Mouse (Mus musculus) lung, postnatal 10 days (tissue): ENCODE results near the gene 3110009E18Rik.
A peak's percentile ranks its signal among the peaks of the same experiment; 100 is the strongest.

Source experiments
- DNase-seq: peaks from one replicate; pipeline ENCODE4 v3.0.0; 2021

Gene 3110009E18Rik

DNA sequence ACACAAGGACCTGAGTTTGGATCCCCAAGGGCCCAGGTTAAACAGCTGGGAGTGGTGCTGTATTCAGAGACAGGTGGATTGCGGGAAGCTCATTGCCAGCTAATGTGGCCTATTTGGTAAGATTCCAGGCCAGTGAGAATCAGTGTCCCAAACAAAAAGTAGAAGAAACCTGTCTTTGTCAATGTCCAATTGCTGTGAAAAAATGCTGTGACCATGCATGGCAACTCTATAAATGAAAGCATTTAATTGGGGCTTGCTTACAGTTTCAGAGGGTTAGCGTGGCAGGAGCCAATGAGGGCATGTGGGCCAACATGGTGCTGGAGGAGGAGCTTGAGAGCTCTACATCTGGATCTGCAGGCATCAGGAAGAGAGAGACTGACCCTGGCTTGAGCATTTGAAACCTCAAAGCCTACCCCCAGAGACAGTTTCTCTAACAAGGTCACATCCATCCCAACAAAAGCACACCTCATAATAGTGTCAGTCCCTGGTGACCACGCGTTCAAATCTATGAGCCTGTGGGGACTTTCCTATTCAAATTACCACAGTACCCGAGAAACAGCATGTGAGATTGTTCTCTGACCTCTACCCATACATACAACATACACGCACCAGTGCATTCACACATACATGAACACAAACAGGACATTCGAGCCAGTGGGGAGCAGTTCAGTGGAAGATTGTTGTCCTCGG lies 24.7 kb downstream of the 3110009E18Rik start:
- DNase-seq = no peak

DNA sequence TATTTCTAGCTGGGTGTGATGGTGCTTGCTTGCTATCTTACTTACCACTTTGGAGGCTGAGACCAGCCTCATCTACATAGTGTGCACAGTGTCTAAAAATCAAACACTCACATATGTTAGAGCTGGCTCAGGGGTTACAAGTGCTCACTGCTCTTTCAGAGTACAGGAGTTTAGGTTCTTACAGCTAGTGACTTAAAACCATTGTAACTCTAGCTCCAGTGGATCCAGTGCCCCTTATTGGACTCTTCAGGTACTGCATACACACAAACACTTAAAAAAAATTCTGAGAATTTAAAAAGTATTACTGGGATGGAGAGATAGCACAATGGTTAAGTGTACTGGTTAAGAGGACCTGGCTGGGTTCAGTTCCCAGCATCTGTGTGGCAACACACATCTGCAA lies 26.0 kb downstream of the 3110009E18Rik start:
- peak; percentile 14 for DNase-seq

GRCm38 (mm10) chr1:120154232-120154631 lies 33.2 kb downstream of the 3110009E18Rik start:
- peak; percentile 59 for DNase-seq

DNA sequence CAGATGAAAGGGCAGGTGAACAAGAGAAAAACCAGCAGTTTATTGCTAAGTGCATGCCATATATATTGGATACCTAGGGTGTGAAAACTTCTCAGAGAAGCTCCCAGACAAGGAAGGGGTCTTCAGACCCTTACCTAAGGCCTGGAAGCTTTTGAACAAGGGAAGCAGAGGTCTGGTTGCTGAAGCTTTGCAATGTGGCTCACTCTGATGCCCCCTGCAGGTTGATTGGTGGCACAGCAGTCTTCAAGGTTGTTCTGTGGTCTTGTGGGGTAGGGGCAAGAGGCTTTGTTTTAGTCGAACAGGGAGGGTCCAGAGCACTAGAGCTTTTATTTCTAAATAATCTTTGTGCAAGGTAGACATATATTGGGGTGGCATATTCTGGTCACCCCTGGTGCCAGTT lies 34.3 kb downstream of the 3110009E18Rik start:
- peak; percentile 29 for DNase-seq

DNA sequence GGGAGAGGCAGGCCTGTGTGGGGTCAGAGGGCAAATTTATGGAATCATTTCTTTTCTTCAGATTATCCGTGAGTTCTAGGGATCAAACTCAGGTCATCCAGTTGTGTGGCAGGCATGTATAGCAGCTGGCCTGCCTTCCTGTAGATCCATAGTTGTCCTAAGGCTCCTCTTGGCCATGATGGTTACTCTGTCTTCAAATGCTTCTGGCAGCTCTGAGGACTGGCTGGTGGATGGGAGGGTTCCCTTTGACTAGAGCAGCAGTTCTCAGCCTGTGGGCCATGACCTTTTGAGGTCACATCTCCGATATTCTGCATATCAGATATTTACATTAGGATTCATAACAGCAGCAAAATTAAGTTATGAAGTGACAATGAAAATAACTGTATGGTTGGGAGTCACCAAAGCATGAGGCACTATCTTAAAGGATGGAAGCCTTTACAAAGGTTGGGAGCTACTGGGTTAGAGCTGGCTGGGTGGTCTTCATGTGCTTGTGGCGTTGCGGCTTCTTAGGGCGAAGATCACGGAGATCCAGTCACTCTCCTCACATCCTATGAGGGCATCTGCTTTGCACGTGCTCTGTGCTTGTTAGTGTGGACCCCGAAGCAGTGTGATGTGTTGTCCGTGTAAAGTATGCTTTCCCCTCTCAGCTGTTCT lies 37.6 kb downstream of the 3110009E18Rik start:
- no peak for DNase-seq

DNA sequence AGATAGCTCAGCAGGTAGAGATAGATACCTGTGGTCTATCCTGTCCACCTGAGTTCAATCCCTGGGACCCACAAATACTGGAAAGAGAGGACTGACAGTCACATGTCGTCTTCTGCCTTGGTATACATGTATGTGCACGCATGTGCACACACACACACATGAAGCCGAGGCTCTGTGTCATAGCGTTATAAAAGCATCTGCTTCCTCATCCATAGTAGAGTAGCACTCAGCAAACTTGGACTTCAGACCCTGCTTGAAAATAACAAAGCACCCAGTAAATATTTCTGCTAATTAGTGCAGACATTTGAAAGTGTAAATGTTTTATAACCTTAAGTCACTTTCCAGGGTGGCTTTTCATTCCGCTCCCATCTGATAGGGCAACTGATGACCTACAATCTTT lies 40.5 kb downstream of the 3110009E18Rik start:
- no peak for DNase-seq

- no peak for DNase-seq
These were observed 41.6 kb downstream of the 3110009E18Rik start for GRCm38 (mm10) chr1:120162616-120163015.

DNA sequence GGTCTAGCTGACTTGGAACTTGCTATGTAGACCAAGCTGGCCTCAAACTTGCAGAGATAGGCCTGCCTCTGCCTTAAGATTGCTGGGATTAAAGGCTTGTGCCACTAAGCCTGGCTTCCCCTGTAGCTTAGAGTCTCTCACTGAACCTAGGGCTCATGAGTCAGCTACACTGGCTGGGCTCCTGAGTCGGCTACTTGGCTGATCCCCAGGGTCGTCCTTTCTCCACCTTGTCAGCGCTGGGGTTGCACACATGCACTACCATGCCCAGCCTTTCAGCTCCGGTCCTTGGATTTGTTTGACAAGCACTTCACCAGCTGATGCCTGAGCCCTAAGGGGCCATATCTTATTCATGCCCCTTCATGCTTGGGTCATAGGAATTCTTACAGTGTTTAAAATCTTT lies 47.0 kb downstream of the 3110009E18Rik start:
- DNase-seq = no peak

GRCm38 (mm10) chr1:120168674-120169073 lies 47.7 kb downstream of the 3110009E18Rik start:
- no peak for DNase-seq

DNA sequence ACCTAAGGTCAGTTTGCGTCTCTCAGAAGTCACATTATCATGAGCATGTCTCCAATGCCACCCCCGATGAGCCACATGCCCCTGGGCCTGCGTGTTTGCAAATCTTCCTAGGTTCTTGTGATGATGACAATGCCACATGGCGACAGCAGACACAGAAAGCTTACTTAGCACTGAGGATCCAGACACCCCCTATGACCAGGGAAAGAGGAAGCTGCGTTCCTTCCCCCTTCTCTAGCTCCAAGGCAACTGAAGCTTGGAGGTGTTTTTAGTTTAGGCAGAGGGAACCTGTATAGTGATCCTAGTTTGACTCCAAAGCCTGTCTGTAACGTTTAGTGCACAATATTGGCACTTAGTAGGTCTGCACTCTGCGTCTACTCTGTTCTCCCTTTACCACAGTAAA lies 49.3 kb downstream of the 3110009E18Rik start:
- no peak for DNase-seq

GRCm38 (mm10) chr1:120171819-120172521 lies 51.0 kb downstream of the 3110009E18Rik start:
- DNase-seq = peak; percentile 24

- no peak for DNase-seq
These were observed 54.0 kb downstream of the 3110009E18Rik start for GRCm38 (mm10) chr1:120174991-120175390.

DNA sequence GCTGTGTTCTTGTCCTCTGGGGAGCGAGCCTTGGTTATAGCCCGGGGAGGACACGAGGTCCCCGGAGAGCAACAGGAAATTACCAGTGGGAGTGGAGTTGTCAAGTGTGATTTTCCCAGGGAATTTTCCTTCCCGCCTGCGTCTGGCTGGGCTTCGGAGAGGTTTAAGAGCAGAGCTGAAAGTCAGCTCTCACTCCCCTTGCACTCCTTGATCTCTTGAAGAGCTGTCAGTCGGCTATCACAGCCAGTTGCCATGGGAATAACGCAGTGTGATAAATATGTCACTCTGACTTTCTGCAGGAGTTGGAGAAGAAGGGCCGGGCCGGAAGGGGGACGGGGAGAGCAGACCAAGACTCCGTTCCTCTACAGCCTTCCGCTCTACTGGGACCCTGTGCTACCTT lies 55.3 kb downstream of the 3110009E18Rik start:
- DNase-seq = peak; percentile 60

DNA sequence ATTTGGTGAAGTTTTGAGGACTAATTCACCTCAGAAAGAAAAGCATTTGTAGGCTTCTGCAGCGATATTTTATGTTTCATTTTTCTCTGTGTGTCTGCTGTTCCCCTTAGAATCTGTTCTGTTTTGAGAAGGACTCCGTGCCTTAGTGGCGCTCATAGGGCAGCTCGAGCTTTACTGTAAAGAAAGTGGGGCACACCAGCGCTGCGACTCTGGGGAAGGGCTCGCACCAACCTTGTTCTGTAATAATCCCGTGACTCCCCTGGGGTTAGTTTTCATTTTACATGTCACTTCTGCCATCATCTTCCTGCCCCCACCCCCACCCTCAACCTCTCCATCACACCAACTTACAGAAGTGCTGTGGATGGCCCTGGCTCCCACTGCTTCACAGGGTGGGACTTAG lies 56.2 kb downstream of the 3110009E18Rik start:
- DNase-seq = no peak

DNA sequence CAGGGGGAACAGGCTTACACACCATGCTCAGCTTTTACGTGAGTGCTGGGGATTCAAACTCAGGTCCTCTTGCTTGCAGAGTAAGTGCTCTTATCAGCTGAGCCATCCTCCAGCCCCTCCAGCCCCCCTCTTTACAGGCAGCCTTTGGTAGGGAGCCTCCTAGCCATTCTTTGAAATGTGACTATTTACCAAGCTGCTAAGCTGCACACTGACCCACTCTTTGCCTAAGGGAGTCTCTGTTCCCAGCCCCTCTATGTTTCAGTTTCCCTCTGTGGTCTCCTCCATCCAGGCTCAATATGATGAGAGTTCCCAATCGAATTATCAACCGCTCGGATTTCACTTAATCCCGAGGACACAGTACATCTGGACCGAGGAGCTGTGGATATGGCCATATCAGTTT lies 65.2 kb downstream of the 3110009E18Rik start:
- no peak for DNase-seq

GRCm38 (mm10) chr1:120186655-120187054 lies 65.7 kb downstream of the 3110009E18Rik start:
- no peak for DNase-seq

DNA sequence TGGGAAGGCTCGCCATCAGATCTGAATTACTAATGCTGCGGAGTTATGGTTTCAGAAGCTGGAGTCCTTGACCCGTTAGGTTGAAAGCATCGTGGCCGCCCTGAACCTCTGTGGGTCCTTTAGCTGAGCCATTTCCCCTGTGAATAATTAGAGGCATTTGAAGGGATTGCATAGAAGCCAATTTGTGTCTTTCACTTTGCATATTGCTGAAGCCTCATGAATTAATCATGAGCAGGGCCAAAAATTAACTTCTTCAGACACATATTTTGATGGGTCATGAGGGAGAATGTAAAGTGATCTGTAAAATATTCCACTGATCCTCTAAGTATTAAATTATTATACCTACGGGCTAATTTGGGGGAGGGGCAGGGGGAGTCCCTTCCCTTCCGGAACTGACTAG lies 66.1 kb downstream of the 3110009E18Rik start:
- no peak for DNase-seq

- DNase-seq = no peak
These were observed 68.2 kb downstream of the 3110009E18Rik start for GRCm38 (mm10) chr1:120189206-120189605.

DNA sequence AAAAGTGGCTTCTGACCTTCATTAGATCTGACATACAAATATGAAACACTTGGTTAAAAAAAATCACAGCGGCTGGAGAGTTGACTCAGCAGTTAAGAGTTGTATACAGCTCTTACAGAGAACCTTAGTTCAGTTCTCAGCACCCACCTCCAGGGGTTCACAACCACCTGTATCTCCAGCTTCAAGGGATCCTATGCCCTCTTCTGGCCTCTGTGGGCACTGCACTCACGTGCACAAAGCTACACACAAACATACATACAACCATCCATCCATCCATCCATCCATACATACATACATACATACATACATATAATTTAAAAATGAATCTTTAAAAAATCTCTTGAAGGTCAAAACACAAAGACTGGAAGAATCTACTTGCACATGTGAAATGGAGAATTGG lies 69.3 kb downstream of the 3110009E18Rik start:
- no peak for DNase-seq

DNA sequence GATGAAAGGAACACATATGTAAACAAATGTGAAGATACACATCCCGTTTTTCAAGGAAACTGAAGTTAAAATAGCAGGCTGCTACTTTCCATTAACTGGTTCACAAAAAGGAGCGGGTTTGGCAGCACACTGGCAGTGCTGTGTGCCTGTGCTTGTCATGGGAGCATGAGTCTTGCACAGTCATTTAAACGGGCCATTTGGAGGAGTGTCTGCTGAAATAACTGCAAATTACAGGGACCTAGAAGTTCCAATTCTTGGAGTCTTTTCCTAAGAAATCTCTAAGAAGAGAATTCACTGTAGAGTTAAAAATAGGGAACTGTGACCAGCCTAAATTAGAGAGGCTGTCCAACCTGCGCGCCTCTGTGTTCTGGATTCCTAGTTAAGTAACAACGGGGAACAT lies 70.0 kb downstream of the 3110009E18Rik start:
- DNase-seq = no peak

DNA sequence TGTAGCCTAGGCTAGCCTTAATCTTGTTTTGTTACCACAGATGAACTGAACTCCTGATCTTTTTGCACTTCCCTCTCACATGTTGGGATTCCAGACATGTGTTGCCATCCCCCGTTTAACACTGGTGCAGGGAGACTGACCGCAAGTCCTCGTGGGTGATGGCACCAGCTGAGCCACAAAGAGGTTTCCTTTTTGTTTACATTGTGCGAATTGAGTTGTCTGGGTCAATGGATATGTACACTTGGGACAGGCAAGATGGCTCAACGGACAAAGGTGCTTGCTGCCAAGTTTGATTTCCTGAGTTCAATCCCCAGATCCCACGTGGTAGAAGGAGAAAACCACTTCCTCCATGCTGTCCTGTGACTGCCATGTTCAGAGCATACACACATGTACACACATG lies 71.3 kb downstream of the 3110009E18Rik start:
- no peak for DNase-seq

DNA sequence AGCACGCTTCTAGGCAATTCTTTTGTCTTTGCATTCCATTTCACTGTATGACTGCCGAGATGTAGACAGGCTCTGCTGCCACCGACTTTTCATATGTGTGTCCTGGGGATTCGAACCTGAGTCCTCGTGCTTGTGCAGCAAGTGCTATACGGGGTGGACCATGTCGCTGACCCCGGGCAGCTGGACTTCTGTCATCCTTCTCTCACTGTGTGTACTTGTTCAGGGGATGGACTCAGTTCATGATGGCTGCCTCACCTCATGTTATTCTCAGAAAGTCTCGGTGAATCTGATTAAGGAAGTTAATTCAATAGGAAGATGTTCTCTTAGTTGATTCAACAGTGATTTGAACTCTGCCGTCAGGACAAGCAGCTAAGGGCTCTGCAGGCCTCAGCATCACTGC lies 72.6 kb downstream of the 3110009E18Rik start:
- DNase-seq = no peak

DNA sequence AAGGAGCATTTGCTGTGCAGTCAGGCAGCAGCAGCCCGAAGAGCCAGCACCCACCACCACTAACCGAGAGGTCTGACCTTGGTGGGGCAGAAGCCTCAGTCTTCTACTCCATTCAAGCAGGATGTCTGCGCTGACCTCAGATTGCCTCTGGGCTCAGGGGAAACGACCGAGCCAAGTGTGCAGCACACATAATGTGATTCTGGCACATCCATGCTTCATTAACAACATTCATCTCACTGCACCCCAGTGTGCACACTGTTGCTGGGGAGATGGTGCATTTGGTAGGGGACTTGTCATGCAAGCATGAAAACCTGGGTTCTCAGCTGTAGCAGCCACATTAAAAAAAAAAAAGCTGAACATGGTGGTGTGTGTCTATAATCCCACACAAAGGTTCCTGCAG lies 75.0 kb downstream of the 3110009E18Rik start:
- DNase-seq = no peak

DNA sequence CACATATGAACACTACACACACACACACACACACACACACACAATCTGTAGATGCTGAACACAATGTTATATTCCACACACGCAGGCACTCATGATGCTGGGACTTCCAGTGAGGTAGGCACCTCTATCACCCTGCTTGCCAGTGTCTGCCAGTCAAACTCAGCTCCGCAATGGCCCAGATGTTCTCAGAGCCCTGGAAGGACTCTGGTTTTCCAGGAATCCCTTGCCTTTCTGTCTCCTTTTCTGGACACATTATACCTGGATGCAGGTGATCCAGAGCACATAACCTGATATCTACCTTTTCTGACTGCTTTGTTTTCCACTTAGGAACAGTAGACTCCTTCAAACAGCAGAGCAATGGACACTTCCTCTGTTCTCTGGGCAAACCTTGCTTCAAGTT lies 75.7 kb downstream of the 3110009E18Rik start:
- no peak for DNase-seq
